Mouse (Mus musculus) CD4-positive naive resting alpha-beta T cell, adult 76 days (primary cell): ENCODE results near the gene Ctdsp2. TPM values are rescaled to one million over a fixed set of nuclear protein-coding genes. Genes with fewer than 3 reads are reported as not detected.

ENCODE experiments used
- total RNA-seq: library from RNA; stranded (reverse); gene quantifications from one replicate; pipeline ENCODE4 v1.2.4, GENCODE M21; 2023

The Ctdsp2 gene
- 104 TPM for total RNA-seq

GRCm38 (mm10) chr10:126978277-126978994, at the start of gene Ctdsp2:
Gene Ctdsp2 (plus strand): TSS chr10:126978717.

GRCm38 (mm10) chr10:127000529-127000928, 22.0 kb downstream of the Ctdsp2 start, which contains the start of gene Avil:
Gene Avil (plus strand): TSS chr10:127000709.

GRCm38 (mm10) chr10:127030336-127031296, 52.1 kb downstream of the Ctdsp2 start, which contains the start of gene Tsfm:
Gene Tsfm (minus strand): TSS chr10:127030840.

GRCm38 (mm10) chr10:127041274-127041766, 62.8 kb downstream of the Ctdsp2 start, which contains the start of the genes Mettl1 and Eef1akmt3:
Gene Mettl1 (plus strand): TSS chr10:127041414.
Gene Eef1akmt3 (minus strand): TSS chr10:127041513.

GRCm38 (mm10) chr10:127047954-127048353, 69.4 kb downstream of the Ctdsp2 start, which contains the start of gene Cyp27b1:
Gene Cyp27b1 (plus strand): TSS chr10:127048250.

Other genes starting within 250 kb of the Ctdsp2 start
- 6.4 TPM for gene Atp23, start 77.4 kb upstream of the Ctdsp2 start, total RNA-seq
- gene Avil, start 22.0 kb downstream of the Ctdsp2 start, total RNA-seq = 2.0 TPM
- gene Tsfm, start 52.1 kb downstream of the Ctdsp2 start, total RNA-seq = 13.5 TPM
- gene Mettl1, start 62.7 kb downstream of the Ctdsp2 start, total RNA-seq = 22.7 TPM
- 0.53 TPM for gene Eef1akmt3, start 62.8 kb downstream of the Ctdsp2 start, total RNA-seq
- gene Cyp27b1, start 69.5 kb downstream of the Ctdsp2 start, total RNA-seq = 0.67 TPM
- 4.1 TPM for gene March9, start 81.5 kb downstream of the Ctdsp2 start, total RNA-seq
- gene Cdk4, start 84.8 kb downstream of the Ctdsp2 start, total RNA-seq = 99.5 TPM
- gene Tspan31, start 91.5 kb downstream of the Ctdsp2 start, total RNA-seq = 9.4 TPM
- 142 TPM for gene Agap2, start 96.6 kb downstream of the Ctdsp2 start, total RNA-seq
- 91.1 TPM for gene Os9, start 142.4 kb downstream of the Ctdsp2 start, total RNA-seq
- gene B4galnt1, start 186.5 kb downstream of the Ctdsp2 start, total RNA-seq = 563 TPM
- not detected for gene Slc26a10, start 201.9 kb downstream of the Ctdsp2 start, total RNA-seq
- not detected for gene Arhgef25, start 211.4 kb downstream of the Ctdsp2 start, total RNA-seq
- 59.7 TPM for gene Dtx3, start 217.0 kb downstream of the Ctdsp2 start, total RNA-seq
- 43.6 TPM for gene Pip4k2c, start 232.9 kb downstream of the Ctdsp2 start, total RNA-seq